8 mouse cellular contexts compared by ENCODE assay signal in the genomic region with DNA sequence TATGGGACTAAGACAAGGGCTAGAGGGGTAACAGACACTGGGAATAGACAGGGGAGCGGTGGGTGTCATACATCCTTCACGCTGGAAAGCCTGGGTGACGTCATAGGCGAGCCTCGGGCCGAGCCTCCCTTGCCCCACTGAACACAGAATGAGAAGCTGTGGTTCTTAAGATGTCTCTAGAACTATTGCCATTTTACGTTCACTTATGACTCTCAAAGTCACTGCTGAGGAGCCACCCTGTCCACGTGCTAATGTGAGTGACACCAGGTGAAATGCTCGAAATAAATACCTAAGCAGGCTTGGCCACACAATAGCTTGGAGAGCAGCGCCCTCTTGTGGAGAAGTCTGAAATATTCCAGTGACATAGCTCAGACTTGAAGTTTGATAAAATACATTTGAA. TPM values are rescaled to one million over a fixed set of nuclear protein-coding genes. Genes with fewer than 3 reads are reported as not detected.
DNase-seq lines count a peak whose midpoint lies in the region; ATAC-seq and TF ChIP-seq lines count a peak whose summit lies in the region.

No protein-coding gene starts in this region.

- no peak overlapping the region for H3K27ac ChIP-seq in cerebellum, adult 2 months (ENCODE audit: insufficient read depth, low read length)
- no peak overlapping the region for H3K27ac ChIP-seq in hindbrain, embryonic 11.5 days (ENCODE audit: low read depth, low read length)
- no peak overlapping the region for H3K27ac ChIP-seq in lung, embryonic 16.5 days (ENCODE audit: low read length)

- no peaks in the 10 kb centered on the region for H3K36me3 ChIP-seq in hindbrain, embryonic 11.5 days (ENCODE audit: control insufficient read depth, insufficient read depth, low read length)
- H3K36me3 ChIP-seq in lung, embryonic 16.5 days (ENCODE audit: control insufficient read depth, insufficient read depth, low read length): no peaks in the 10 kb centered on the region

- no peak overlapping the region for H3K9ac ChIP-seq in hindbrain, embryonic 11.5 days (ENCODE audit: low read depth, low read length)
- H3K9ac ChIP-seq in lung, embryonic 16.5 days (ENCODE audit: low read length): peak overlapping the region; percentile 8; the same call in 1 of the 2 replicates

- no peaks in the 10 kb centered on the region for H3K9me3 ChIP-seq in hindbrain, embryonic 11.5 days (ENCODE audit: control insufficient read depth, low read length)
- H3K9me3 ChIP-seq in lung, embryonic 16.5 days (ENCODE audit: control insufficient read depth, low read length): no peaks in the 10 kb centered on the region

- no peak for TF ChIP-seq POLR2A in cerebellum, adult 2 months (IDR thresholded peaks at IDR 0.05; ENCODE audit: borderline replicate concordance, insufficient read depth, low read length)

- TF ChIP-seq CTCF in cerebellum, adult 2 months (IDR thresholded peaks at IDR 0.05; ENCODE audit: borderline replicate concordance, insufficient read depth, low read depth, low read length): peak; percentile 85

- DNase-seq in MEL-GATA-1-ER (ENCODE audit: extremely low read depth, low read depth): peak; percentile 21
- DNase-seq in cerebellum, adult 2 months: peak; percentile 73 to 79
- DNase-seq in frontal cortex, adult 2 months (ENCODE audit: extremely low spot score in 1 of 2, low spot score in 1 of 2): peak; percentile 58 to 92
- peak; percentile 87 for DNase-seq in hindbrain, embryonic 11.5 days (ENCODE audit: low spot score)
- peak; percentile 54 for DNase-seq in layer of hippocampus, adult 9-11 months
- peak; percentile 64 for DNase-seq in ovary, postnatal 14 days (ENCODE audit: low spot score)
- peak; percentile 76 for DNase-seq in thymus, postnatal 14 days

- H3K4me3 ChIP-seq in cerebellum, adult 2 months (replicated peaks; ENCODE audit: insufficient read depth, low read depth, low read length): peak overlapping the region; percentile 69
- H3K4me3 ChIP-seq in hindbrain, embryonic 11.5 days (ENCODE audit: low read depth, low read length): peak overlapping the region; percentile 3; the same call in 1 of the 2 replicates
- H3K4me3 ChIP-seq in lung, embryonic 16.5 days (ENCODE audit: low read length): peak overlapping the region; percentile 39

- ATAC-seq in hindbrain, embryonic 11.5 days (ENCODE audit: low FRiP score): peak; percentile 84
- ATAC-seq in lung, embryonic 16.5 days (ENCODE audit: low read depth): peak; percentile 58

- H3K4me2 ChIP-seq in hindbrain, embryonic 11.5 days (replicated peaks; ENCODE audit: low read depth, low read length): peak overlapping the region; percentile 24
- H3K4me2 ChIP-seq in lung, embryonic 16.5 days (ENCODE audit: low read depth, low read length): peak overlapping the region; percentile 67

- WGBS in cerebellum, adult 2 months: 12% methylated on average over 10 of the region's 10 CpGs
- 13% methylated on average over 10 of the region's 10 CpGs for WGBS in hindbrain, embryonic 11.5 days
- WGBS in lung, embryonic 16.5 days: 9% methylated on average over 10 of the region's 10 CpGs

- no peaks in the 10 kb centered on the region for H3K4me1 ChIP-seq in cerebellum, adult 2 months (ENCODE audit: control insufficient read depth, insufficient read depth, low read length)
- H3K4me1 ChIP-seq in hindbrain, embryonic 11.5 days (replicated peaks; ENCODE audit: control insufficient read depth, insufficient read depth, low read length): no peaks in the 10 kb centered on the region
- H3K4me1 ChIP-seq in lung, embryonic 16.5 days (replicated peaks; ENCODE audit: control insufficient read depth, insufficient read depth, low read length): peaks cover 4% of the 10 kb centered on the region; the same call in 1 of the 2 replicates

- H3K27me3 ChIP-seq in cerebellum, adult 2 months (ENCODE audit: control insufficient read depth, insufficient read depth, low read length): no peaks in the 10 kb centered on the region
- H3K27me3 ChIP-seq in hindbrain, embryonic 11.5 days (ENCODE audit: control insufficient read depth, insufficient read depth, low read length): no peaks in the 10 kb centered on the region
- H3K27me3 ChIP-seq in lung, embryonic 16.5 days (ENCODE audit: control insufficient read depth, insufficient read depth, low read depth, low read length): no peaks in the 10 kb centered on the region

RNA-seq across cellular contexts. Expression of a gene that starts 21.7 kb away (rescaled TPM):
- 0.25 TPM in 2 replicates for polyA plus RNA-seq in cerebellum, adult 2 months (2012; rRNA removed)
- 0.42 and 0.66 TPM in 2 replicates for polyA plus RNA-seq in frontal cortex, adult 2 months (2012; rRNA removed)
- 0.18 and 0.49 TPM in 2 replicates for polyA plus RNA-seq in hindbrain, embryonic 11.5 days (2014; fragmentation: Nextera tagmentation; extraction: Ambion mirVana)
- polyA plus RNA-seq in lung, embryonic 16.5 days (2015; fragmentation: Nextera tagmentation; extraction: Ambion mirVana): 0.36 and 0.58 TPM in 2 replicates

Comparison
In these comparisons a context has a peak if more than half of its experiments do, and no peak if none do; other contexts are left out.
1. DNase-seq: peak in every context shown above with its lines; median percentile 87 in hindbrain, embryonic 11.5 days; 76 in cerebellum, adult 2 months; 76 in thymus, postnatal 14 days; 75 in frontal cortex, adult 2 months; 64 in ovary, postnatal 14 days; 54 in layer of hippocampus, adult 9-11 months; 21 in MEL-GATA-1-ER.
2. H3K4me3 ChIP-seq: peak in every context shown above with its lines; median percentile 69 in cerebellum, adult 2 months; 39 in lung, embryonic 16.5 days; 3 in hindbrain, embryonic 11.5 days.